Mouse (Mus musculus) urinary bladder, adult 2 months (tissue): ENCODE measurements around the gene Arnt. TPM values are rescaled to one million over a fixed set of nuclear protein-coding genes. Genes with fewer than 3 reads are reported as not detected.
"Not testable (repeated sequence)": the region's sequence is repeated elsewhere in the genome, so short reads cannot be mapped to it uniquely, and the experiment has no call there.

ENCODE experiments used
- DNase-seq: peaks from one replicate; pipeline ENCODE4 v3.0.0; 2022; ENCODE audit warnings: low spot score
- polyA plus RNA-seq: library from polyadenylated mRNA; depleted of rRNA; stranded (reverse); fragments of >200 nt; gene quantifications from 2 replicates; pipeline ENCODE4 v1.2.3, GENCODE M21; 2012; rRNA removed

Gene Arnt
- polyA plus RNA-seq, 1 experiment, result 44.8 TPM

DNA sequence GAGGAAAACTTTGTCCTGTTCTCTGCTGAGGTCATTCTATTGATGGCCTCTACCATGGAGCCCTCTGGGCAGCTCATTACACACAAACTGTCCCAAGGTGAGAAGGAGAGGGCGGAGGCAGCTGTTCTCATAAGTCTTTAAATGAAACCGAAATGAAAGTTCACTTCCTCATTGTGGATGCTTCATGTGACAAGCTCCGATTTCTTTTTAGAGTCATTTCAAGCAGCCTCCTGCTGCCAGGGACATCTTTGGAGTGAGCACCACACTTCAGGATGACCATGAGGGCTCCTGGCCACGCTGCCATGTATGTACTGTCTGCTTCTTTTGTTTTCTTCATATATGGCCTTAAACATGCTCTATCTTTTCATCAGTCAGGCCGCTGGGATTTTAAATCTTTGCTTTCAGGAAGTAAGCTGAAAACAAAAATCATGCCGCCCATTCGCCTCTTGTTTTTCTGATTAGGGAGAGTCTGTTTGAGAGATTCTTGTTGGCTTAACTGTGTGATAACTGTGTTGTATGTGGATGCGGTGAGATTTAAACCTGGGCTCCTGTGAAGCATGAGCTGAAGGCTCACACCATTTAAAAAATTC is 92.5 kb downstream of the Arnt start, which contains the start of gene Ctss:
TSS of gene Ctss (plus strand) at position 165 of the 590 bp plus-strand sequence.
- no peak for DNase-seq

GRCm38 (mm10) chr3:95529814-95530213 is 95.6 kb downstream of the Arnt start:
- DNase-seq, result no peak

GRCm38 (mm10) chr3:95531025-95531424 is 96.8 kb downstream of the Arnt start:
- no peak for DNase-seq

GRCm38 (mm10) chr3:95533364-95533763 is 99.2 kb downstream of the Arnt start:
- DNase-seq, result no peak

DNA sequence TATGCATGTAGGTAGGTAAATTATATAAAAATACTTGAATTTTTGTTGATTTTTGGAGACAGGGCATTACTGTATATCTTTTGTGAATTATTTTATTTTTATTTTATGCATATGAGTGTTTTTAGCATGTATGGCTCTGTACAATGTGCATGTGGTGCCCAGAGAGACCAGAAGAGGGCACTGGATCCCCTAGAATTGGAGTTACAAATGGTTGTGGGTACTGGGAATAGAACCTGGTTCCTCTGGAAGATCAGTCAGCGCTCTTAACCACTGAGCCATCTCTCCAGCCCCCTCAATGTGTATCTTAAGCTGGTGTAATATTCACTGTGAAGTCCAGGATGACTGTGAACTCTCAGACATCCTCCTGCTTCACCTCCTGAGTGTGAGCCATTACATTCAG is 100.7 kb downstream of the Arnt start:
- DNase-seq, result no peak

DNA sequence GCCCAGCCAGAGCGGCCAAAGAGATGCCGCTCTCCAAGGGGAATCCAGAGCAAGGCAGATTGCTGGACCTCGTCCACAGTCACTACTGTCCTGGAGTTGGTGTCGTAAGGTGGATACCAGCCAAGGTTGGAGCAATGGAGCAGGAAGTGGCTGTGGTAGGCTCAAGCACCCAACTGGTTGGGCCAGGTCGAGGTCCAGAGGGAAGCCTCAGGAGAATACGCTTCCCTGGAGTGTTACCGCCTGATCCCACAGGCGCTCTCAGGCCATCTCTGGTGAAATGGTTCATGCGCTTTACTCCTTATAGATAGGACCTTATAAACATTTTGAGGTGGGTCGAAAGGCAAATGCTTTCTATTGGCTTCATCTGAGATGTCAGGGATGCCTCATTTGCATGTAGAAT is 104.7 kb downstream of the Arnt start:
- DNase-seq, result no peak

- no peak for DNase-seq
Observed at GRCm38 (mm10) chr3:95539837-95540236, 105.6 kb downstream of the Arnt start.

DNA sequence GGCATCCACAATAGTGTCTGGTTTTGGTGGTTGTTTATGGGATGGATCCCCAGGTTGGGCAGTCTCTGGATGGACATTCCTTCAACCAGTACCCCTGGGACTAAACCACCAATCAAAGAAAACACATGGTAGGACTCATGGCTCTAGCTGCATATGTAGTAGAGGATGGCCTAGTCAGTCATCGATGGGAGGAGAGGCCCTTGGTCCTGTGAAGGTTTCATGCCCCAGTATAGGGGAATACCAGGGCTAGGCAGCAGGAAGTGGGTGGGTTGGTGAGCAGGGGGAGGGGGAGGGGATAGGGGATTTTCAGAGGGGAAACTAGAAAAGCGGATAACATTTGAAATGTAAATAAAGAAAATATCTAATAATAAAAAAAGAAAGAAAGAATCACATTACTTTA is 107.0 kb downstream of the Arnt start:
- DNase-seq, result not testable (repeated sequence)

DNA sequence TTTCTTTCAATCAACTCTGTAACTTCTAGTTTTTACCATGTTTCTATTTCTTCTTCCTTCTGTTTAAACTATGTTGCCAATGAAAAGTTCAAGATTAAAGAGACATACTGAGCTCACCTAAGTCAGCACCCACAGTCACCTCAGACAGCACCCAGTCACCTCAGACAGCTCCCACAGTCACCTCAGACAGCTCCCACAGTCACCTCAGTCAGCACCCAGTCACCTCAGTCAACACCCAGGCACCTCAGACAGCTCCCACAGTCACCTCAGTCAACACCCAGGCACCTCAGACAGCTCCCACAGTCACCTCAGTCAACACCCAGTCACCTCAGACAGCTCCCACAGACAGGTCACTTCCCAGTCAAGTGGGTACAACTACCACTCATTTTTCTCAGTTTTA is 108.0 kb downstream of the Arnt start:
- no peak for DNase-seq

GRCm38 (mm10) chr3:95542981-95543380 is 108.8 kb downstream of the Arnt start:
- DNase-seq, result no peak

Other genes starting within 250 kb of the Arnt start
- gene Gabpb2, start 216.5 kb upstream of the Arnt start, polyA plus RNA-seq, result 21.4 and 21.9 TPM in 2 replicates
- 77.2 and 92.7 TPM in 2 replicates for gene Cdc42se1, start 205.7 kb upstream of the Arnt start, polyA plus RNA-seq
- 11.0 and 15.4 TPM in 2 replicates for gene Mllt11, start 202.2 kb upstream of the Arnt start, polyA plus RNA-seq
- gene Gm128, start 192.8 kb upstream of the Arnt start, polyA plus RNA-seq, result 0.47 and 0.58 TPM in 2 replicates
- 13.5 and 15.1 TPM in 2 replicates for gene Bnipl, start 183.2 kb upstream of the Arnt start, polyA plus RNA-seq
- gene Mindy1, start 153.0 kb upstream of the Arnt start, polyA plus RNA-seq, result 69.7 and 79.9 TPM in 2 replicates
- gene Prune1, start 152.3 kb upstream of the Arnt start, polyA plus RNA-seq, result 19.2 and 20.3 TPM in 2 replicates
- 6.5 and 7.6 TPM in 2 replicates for gene Anxa9, start 127.2 kb upstream of the Arnt start, polyA plus RNA-seq
- gene Cers2, start 119.6 kb upstream of the Arnt start, polyA plus RNA-seq, result 119 and 126 TPM in 2 replicates
- gene Setdb1, start 77.2 kb upstream of the Arnt start, polyA plus RNA-seq, result 22.9 and 24.7 TPM in 2 replicates
- not detected in 2 replicates for gene 4930558C23Rik, start 31.5 kb upstream of the Arnt start, polyA plus RNA-seq
- gene Ctsk, start 64.9 kb downstream of the Arnt start, polyA plus RNA-seq, result 96.1 and 119 TPM in 2 replicates
- gene Ctss, start 92.4 kb downstream of the Arnt start, polyA plus RNA-seq, result 42.9 and 54.4 TPM in 2 replicates
- gene Hormad1, start 125.3 kb downstream of the Arnt start, polyA plus RNA-seq, result not detected in 2 replicates
- gene Golph3l, start 154.5 kb downstream of the Arnt start, polyA plus RNA-seq, result 26.8 and 29.3 TPM in 2 replicates
- 31.6 and 45.7 TPM in 2 replicates for gene Ensa, start 190.6 kb downstream of the Arnt start, polyA plus RNA-seq
- 90.3 and 106 TPM in 2 replicates for gene Mcl1, start 224.4 kb downstream of the Arnt start, polyA plus RNA-seq